Mouse (Mus musculus): ENCODE data around the gene H13. TPM values are rescaled to one million over a fixed set of nuclear protein-coding genes. Genes with fewer than 3 reads are reported as not detected.
A peak's percentile ranks its signal among the peaks of the same experiment; 100 is the strongest.

Gene H13
- total RNA-seq, 2 experiments from 2014 or later, result 11.6 to 24.7 TPM

- ATAC-seq (replicated peaks; ENCODE audit: low FRiP score, poor library complexity, severe bottlenecking), result no peak
These were observed 25.4 kb downstream of the H13 start for GRCm38 (mm10) chr2:152694708-152695107.

GRCm38 (mm10) chr2:152696016-152696415 lies 26.8 kb downstream of the H13 start:
- no peak for ATAC-seq (replicated peaks; ENCODE audit: low FRiP score, poor library complexity, severe bottlenecking)

GRCm38 (mm10) chr2:152696476-152697164 lies 27.4 kb downstream of the H13 start:
- ATAC-seq (replicated peaks; ENCODE audit: low FRiP score, poor library complexity, severe bottlenecking), result peak; percentile 84

- no peak for ATAC-seq (replicated peaks; ENCODE audit: low FRiP score, poor library complexity, severe bottlenecking)
These were observed 30.9 kb downstream of the H13 start for GRCm38 (mm10) chr2:152700138-152700537.

GRCm38 (mm10) chr2:152700725-152701124 lies 31.5 kb downstream of the H13 start:
- no peak for ATAC-seq (replicated peaks; ENCODE audit: low FRiP score, poor library complexity, severe bottlenecking)

- ATAC-seq (replicated peaks; ENCODE audit: low FRiP score, poor library complexity, severe bottlenecking), result no peak
These were observed 34.5 kb downstream of the H13 start for GRCm38 (mm10) chr2:152703596-152704255.

GRCm38 (mm10) chr2:152704256-152704605 lies 35.0 kb downstream of the H13 start:
- ATAC-seq (replicated peaks; ENCODE audit: low FRiP score, poor library complexity, severe bottlenecking), result no peak

GRCm38 (mm10) chr2:152704811-152705370 lies 35.6 kb downstream of the H13 start:
- ATAC-seq (replicated peaks; ENCODE audit: low FRiP score, poor library complexity, severe bottlenecking), result no peak

GRCm38 (mm10) chr2:152705993-152706571 lies 36.8 kb downstream of the H13 start:
- no peak for ATAC-seq (replicated peaks; ENCODE audit: low FRiP score, poor library complexity, severe bottlenecking)

- no peak for ATAC-seq (replicated peaks; ENCODE audit: low FRiP score, poor library complexity, severe bottlenecking)
These were observed 37.9 kb downstream of the H13 start for GRCm38 (mm10) chr2:152707186-152707585.

- ATAC-seq (replicated peaks; ENCODE audit: low FRiP score, poor library complexity, severe bottlenecking), result no peak
These were observed 38.4 kb downstream of the H13 start for GRCm38 (mm10) chr2:152707627-152708026.

GRCm38 (mm10) chr2:152709066-152709465 lies 39.8 kb downstream of the H13 start:
- ATAC-seq (replicated peaks; ENCODE audit: low FRiP score, poor library complexity, severe bottlenecking), result no peak

GRCm38 (mm10) chr2:152716241-152716772 lies 47.0 kb downstream of the H13 start:
- no peak for ATAC-seq (replicated peaks; ENCODE audit: low FRiP score, poor library complexity, severe bottlenecking)

GRCm38 (mm10) chr2:152717652-152718051 lies 48.4 kb downstream of the H13 start:
- ATAC-seq (replicated peaks; ENCODE audit: low FRiP score, poor library complexity, severe bottlenecking), result no peak

GRCm38 (mm10) chr2:152718076-152718475 lies 48.8 kb downstream of the H13 start:
- no peak for ATAC-seq (replicated peaks; ENCODE audit: low FRiP score, poor library complexity, severe bottlenecking)

- no peak for ATAC-seq (replicated peaks; ENCODE audit: low FRiP score, poor library complexity, severe bottlenecking)
These were observed 54.5 kb downstream of the H13 start for GRCm38 (mm10) chr2:152723651-152724331.

GRCm38 (mm10) chr2:152724332-152724723 lies 55.1 kb downstream of the H13 start:
- ATAC-seq (replicated peaks; ENCODE audit: low FRiP score, poor library complexity, severe bottlenecking), result no peak

GRCm38 (mm10) chr2:152725178-152725750 lies 56.0 kb downstream of the H13 start:
- no peak for ATAC-seq (replicated peaks; ENCODE audit: low FRiP score, poor library complexity, severe bottlenecking)

GRCm38 (mm10) chr2:152726213-152726612 lies 57.0 kb downstream of the H13 start:
- ATAC-seq (replicated peaks; ENCODE audit: low FRiP score, poor library complexity, severe bottlenecking), result no peak
